Mouse (Mus musculus) bone marrow macrophage, adult 2 months (primary cell): Measurements from ENCODE around the gene Llgl2.

Experiments used
- CTCF ChIP-seq: IDR thresholded peaks from 2 replicates; pipeline ENCODE4 v1.5.1; 2012; ENCODE audit warnings: low read depth, mild to moderate bottlenecking, low read length, moderate library complexity
- POLR2A ChIP-seq: IDR thresholded peaks from 2 replicates; pipeline ENCODE4 v1.6.1; 2012; ENCODE audit warnings: mild to moderate bottlenecking, low read depth, low read length, borderline replicate concordance

DNA sequence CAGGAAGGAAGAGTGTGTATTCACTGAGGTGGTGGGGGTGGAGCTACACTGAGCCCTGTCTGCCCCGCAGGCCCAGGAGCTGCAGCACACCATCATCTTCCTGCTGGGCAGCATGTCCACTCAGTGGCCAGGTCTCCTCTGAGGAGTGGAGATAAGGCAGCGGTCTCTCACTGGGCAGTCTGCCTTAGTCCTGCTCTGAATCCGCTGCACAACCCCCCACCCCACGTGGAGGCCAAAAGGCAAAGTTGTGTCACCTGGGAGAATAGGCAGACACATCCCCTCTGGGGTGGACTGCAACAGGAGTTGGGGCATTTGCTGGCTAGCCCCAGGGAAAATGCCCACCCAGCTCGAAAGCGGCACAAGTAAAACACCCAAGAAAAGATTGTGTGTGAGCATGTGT lies 68.4 kb downstream of the Llgl2 start:
- no peak for TF ChIP-seq CTCF
- TF ChIP-seq POLR2A = no peak
